Comparison of ENCODE assay signal across 8 mouse cellular contexts in genomic region chr5:139736504-139736940, GRCm38 (mm10). TPM values are rescaled to one million over a fixed set of nuclear protein-coding genes. Genes with fewer than 3 reads are reported as not detected.
A peak's percentile ranks its signal among the peaks of the same experiment; 100 is the strongest.
DNase-seq lines count a peak whose midpoint lies in the region; ATAC-seq lines count a peak whose summit lies in the region.

No protein-coding gene starts in this region.

- peaks cover 15% of the 10 kb centered on the region for H3K4me1 ChIP-seq in heart, embryonic 16.5 days (ENCODE audit: control insufficient read depth, insufficient read depth, low read length)
- peaks cover 22% of the 10 kb centered on the region for H3K4me1 ChIP-seq in brown adipose tissue, adult 24 weeks (ENCODE audit: control insufficient read depth, insufficient read depth, insufficient read length, low read length)
- peaks cover 25% of the 10 kb centered on the region for H3K4me1 ChIP-seq in hindbrain, embryonic 12.5 days
- peaks cover 33% of the 10 kb centered on the region for H3K4me1 ChIP-seq in midbrain, embryonic 10.5 days

- DNase-seq in heart, postnatal 36 days, result no peak
- DNase-seq in midbrain, embryonic 10.5 days (ENCODE audit: low spot score), result no peak
- no peak for DNase-seq in adrenal gland, postnatal 36 days
- no peak for DNase-seq in layer of hippocampus, adult 9-11 months
- no peak for DNase-seq in layer of hippocampus, adult 8-10 months (ENCODE audit: low spot score in 2 of 2)

- H3K27me3 ChIP-seq in heart, embryonic 16.5 days (ENCODE audit: control insufficient read depth, insufficient read depth, low read length), result no peaks in the 10 kb centered on the region
- peaks cover 20% of the 10 kb centered on the region for H3K27me3 ChIP-seq in hindbrain, embryonic 12.5 days
- H3K27me3 ChIP-seq in midbrain, embryonic 10.5 days (ENCODE audit: low read depth, poor library complexity, severe bottlenecking), result peaks cover 38% of the 10 kb centered on the region

- peak overlapping the region; percentile 44; the same call in 1 of the 2 replicates for H3K9ac ChIP-seq in heart, embryonic 16.5 days (ENCODE audit: low read length)
- no peak overlapping the region for H3K9ac ChIP-seq in hindbrain, embryonic 12.5 days

- no peaks in the 10 kb centered on the region for H3K9me3 ChIP-seq in heart, embryonic 16.5 days (replicated peaks; ENCODE audit: control insufficient read depth, low read length)
- H3K9me3 ChIP-seq in hindbrain, embryonic 12.5 days (replicated peaks), result no peaks in the 10 kb centered on the region
- H3K9me3 ChIP-seq in midbrain, embryonic 10.5 days (replicated peaks), result no peaks in the 10 kb centered on the region

- intact Hi-C loops in heart, postnatal 36 days (cut with DNase I), result no loop called here

- H3K36me3 ChIP-seq in heart, embryonic 16.5 days (ENCODE audit: control insufficient read depth, insufficient read depth), result no peaks in the 10 kb centered on the region
- no peaks in the 10 kb centered on the region for H3K36me3 ChIP-seq in hindbrain, embryonic 12.5 days
- no peaks in the 10 kb centered on the region for H3K36me3 ChIP-seq in midbrain, embryonic 10.5 days

- peak overlapping the region; percentile 49 for H3K4me3 ChIP-seq in heart, embryonic 16.5 days (ENCODE audit: low read length)
- H3K4me3 ChIP-seq in brown adipose tissue, adult 24 weeks (ENCODE audit: insufficient read depth, low read depth, low read length), result peak overlapping the region; percentile 34
- no peak overlapping the region for H3K4me3 ChIP-seq in hindbrain, embryonic 12.5 days
- H3K4me3 ChIP-seq in midbrain, embryonic 10.5 days, result peak overlapping the region; percentile 68

- peak overlapping the region; percentile 43 for H3K27ac ChIP-seq in heart, embryonic 16.5 days (ENCODE audit: low read length)
- peak overlapping the region; percentile 51 for H3K27ac ChIP-seq in brown adipose tissue, adult 24 weeks (replicated peaks; ENCODE audit: low read depth, low read length)
- H3K27ac ChIP-seq in hindbrain, embryonic 12.5 days, result 0 out of 2 replicates have a peak overlapping the region, but pooled peaks have one; percentile 36
- H3K27ac ChIP-seq in midbrain, embryonic 10.5 days (replicated peaks), result peak overlapping the region; percentile 77

- peak overlapping the region; percentile 79 for H3K4me2 ChIP-seq in heart, embryonic 16.5 days (ENCODE audit: low read depth, low read length)
- peak overlapping the region; percentile 76 for H3K4me2 ChIP-seq in hindbrain, embryonic 12.5 days (replicated peaks)

- ATAC-seq in heart, embryonic 16.5 days (replicated peaks; ENCODE audit: extremely low read depth, insufficient read depth, low FRiP score), result 0 out of 2 replicates have a peak, but pooled peaks have one; percentile 11
- peak; percentile 46 for ATAC-seq in hindbrain, embryonic 12.5 days (ENCODE audit: low FRiP score)

- WGBS in heart, embryonic 16.5 days, result 13% methylated on average over 10 of the region's 10 CpGs
- WGBS in hindbrain, embryonic 12.5 days, result 13% methylated on average over 10 of the region's 10 CpGs
- 18% methylated on average over 10 of the region's 10 CpGs for WGBS in midbrain, embryonic 10.5 days

RNA-seq across cellular contexts. Expression of gene Micall2, which starts 0.4 kb away (rescaled TPM):
- polyA plus RNA-seq in heart, embryonic 16.5 days (2015; fragmentation: Nextera tagmentation; extraction: Ambion mirVana), result 1.6 and 2.3 TPM in 2 replicates
- total RNA-seq in heart, postnatal 36 days (2021), result 1 to 10 TPM; 2.4 to 2.8 TPM
- 0.46 and 0.75 TPM in 2 replicates for polyA plus RNA-seq in brown adipose tissue, adult 24 weeks (2012; ENCODE audit: insufficient read depth, insufficient read length, missing spikeins)
- 8.2 and 8.6 TPM in 2 replicates for polyA plus RNA-seq in hindbrain, embryonic 12.5 days (2016; fragmentation: Nextera tagmentation; extraction: Ambion mirVana)
- polyA plus RNA-seq in midbrain, embryonic 10.5 days (2016; fragmentation: Nextera tagmentation; extraction: Ambion mirVana), result 5.7 and 7.8 TPM in 2 replicates
- total RNA-seq in adrenal gland, postnatal 36 days (2021), result 10 to 100 TPM; 10.5 to 11.2 TPM
- total RNA-seq in layer of hippocampus, adult 8-10 months (2022), result 1 to 10 TPM; 2.0 to 4.5 (median 2.8) TPM

RNA-seq across cellular contexts. Expression of gene Ints1, which starts 39.0 kb away (rescaled TPM):
- 16.9 and 20.2 TPM in 2 replicates for polyA plus RNA-seq in heart, embryonic 16.5 days (2015; fragmentation: Nextera tagmentation; extraction: Ambion mirVana)
- total RNA-seq in heart, postnatal 36 days (2021), result 10 to 100 TPM; 40.4 to 42.7 TPM
- polyA plus RNA-seq in brown adipose tissue, adult 24 weeks (2012; ENCODE audit: insufficient read depth, insufficient read length, missing spikeins), result 15.5 and 15.9 TPM in 2 replicates
- 32.8 and 37.7 TPM in 2 replicates for polyA plus RNA-seq in hindbrain, embryonic 12.5 days (2016; fragmentation: Nextera tagmentation; extraction: Ambion mirVana)
- 33.4 and 34.7 TPM in 2 replicates for polyA plus RNA-seq in midbrain, embryonic 10.5 days (2016; fragmentation: Nextera tagmentation; extraction: Ambion mirVana)
- total RNA-seq in adrenal gland, postnatal 36 days (2021), result 10 to 100 TPM; 51.3 to 54.3 TPM
- total RNA-seq in layer of hippocampus, adult 8-10 months (2022), result 100 to 1,000 TPM in 1 of 4 experiments, 10 to 100 TPM in 3; 80.3 to 100 (median 97.2) TPM

RNA-seq across cellular contexts. Expression of gene Mafk, which starts 54.8 kb away (rescaled TPM):
- polyA plus RNA-seq in heart, embryonic 16.5 days (2015; fragmentation: Nextera tagmentation; extraction: Ambion mirVana), result 22.1 and 24.9 TPM in 2 replicates
- total RNA-seq in heart, postnatal 36 days (2021), result 10 to 100 TPM; 36.9 to 37.7 TPM
- 7.7 and 8.7 TPM in 2 replicates for polyA plus RNA-seq in brown adipose tissue, adult 24 weeks (2012; ENCODE audit: insufficient read depth, insufficient read length, missing spikeins)
- 11.4 and 12.0 TPM in 2 replicates for polyA plus RNA-seq in hindbrain, embryonic 12.5 days (2016; fragmentation: Nextera tagmentation; extraction: Ambion mirVana)
- 9.7 and 9.9 TPM in 2 replicates for polyA plus RNA-seq in midbrain, embryonic 10.5 days (2016; fragmentation: Nextera tagmentation; extraction: Ambion mirVana)
- total RNA-seq in adrenal gland, postnatal 36 days (2021), result 10 to 100 TPM; 31.2 to 45.8 TPM
- total RNA-seq in layer of hippocampus, adult 8-10 months (2022), result 10 to 100 TPM in 2 of 4 experiments, 1 to 10 TPM in 2; 9.2 to 16.4 (median 10.5) TPM
